Mouse (Mus musculus): ENCODE results near the gene Fbxl14.
"Not testable (repeated sequence)": the region's sequence is repeated elsewhere in the genome, so short reads cannot be mapped to it uniquely, and the experiment has no call there.

Fbxl14 gene

GRCm38 (mm10) chr6:119479343-119479875, at the start of gene Fbxl14:
Gene Fbxl14, plus strand, starts transcription at chr6:119479668.
- in situ Hi-C loops (cut with MboI, MseI) = loop anchor here (25.0 kb wide), 1 partner anchor 433 kb away; the partner anchor contains the start of gene Rad52

- in situ Hi-C loops (cut with MboI, MseI) = no loop called here
Measured at GRCm38 (mm10) chr6:119430508-119430907, 49.0 kb upstream of the Fbxl14 start.

- in situ Hi-C loops (cut with MboI, MseI) = no loop called here
Measured at GRCm38 (mm10) chr6:119431751-119432324, 47.6 kb upstream of the Fbxl14 start.

- in situ Hi-C loops (cut with MboI, MseI) = no loop called here
Measured at GRCm38 (mm10) chr6:119434394-119434793, 45.1 kb upstream of the Fbxl14 start.

- in situ Hi-C loops (cut with MboI, MseI) = loop anchor here (5.0 kb wide), 1 partner anchor 36 kb away; no protein-coding TSS in a partner anchor
Measured at GRCm38 (mm10) chr6:119437894-119438761, 41.3 kb upstream of the Fbxl14 start.

GRCm38 (mm10) chr6:119442729-119443128, 36.7 kb upstream of the Fbxl14 start:
- in situ Hi-C loops (cut with MboI, MseI) = not testable (repeated sequence)

GRCm38 (mm10) chr6:119443742-119444645, 35.5 kb upstream of the Fbxl14 start:
- in situ Hi-C loops (cut with MboI, MseI) = no loop called here

- in situ Hi-C loops (cut with MboI, MseI) = loop anchor here (5.0 kb wide), 1 partner anchor 224 kb away; no protein-coding TSS in a partner anchor
Measured at GRCm38 (mm10) chr6:119445671-119446607, 33.5 kb upstream of the Fbxl14 start.

- in situ Hi-C loops (cut with MboI, MseI) = loop anchor here (5.0 kb wide), 1 partner anchor 226 kb away; no protein-coding TSS in a partner anchor
Measured at GRCm38 (mm10) chr6:119448321-119449059, 31.0 kb upstream of the Fbxl14 start.

GRCm38 (mm10) chr6:119449060-119449499, 30.4 kb upstream of the Fbxl14 start:
- in situ Hi-C loops (cut with MboI, MseI) = loop anchor here (5.0 kb wide), 1 partner anchor 227 kb away; no protein-coding TSS in a partner anchor

GRCm38 (mm10) chr6:119450965-119451943, 28.2 kb upstream of the Fbxl14 start:
- in situ Hi-C loops (cut with MboI, MseI) = no loop called here

- in situ Hi-C loops (cut with MboI, MseI) = no loop called here
Measured at GRCm38 (mm10) chr6:119451981-119452499, 27.4 kb upstream of the Fbxl14 start.

- in situ Hi-C loops (cut with MboI, MseI) = no loop called here
Measured at GRCm38 (mm10) chr6:119458166-119458565, 21.3 kb upstream of the Fbxl14 start.

- in situ Hi-C loops (cut with MboI, MseI) = no loop called here
Measured at GRCm38 (mm10) chr6:119459041-119459440, 20.4 kb upstream of the Fbxl14 start.

GRCm38 (mm10) chr6:119460391-119460790, 19.1 kb upstream of the Fbxl14 start:
- in situ Hi-C loops (cut with MboI, MseI) = no loop called here

GRCm38 (mm10) chr6:119466161-119466560, 13.3 kb upstream of the Fbxl14 start:
- in situ Hi-C loops (cut with MboI, MseI) = no loop called here

GRCm38 (mm10) chr6:119466921-119467784, 12.3 kb upstream of the Fbxl14 start:
- in situ Hi-C loops (cut with MboI, MseI) = no loop called here
